Mouse (Mus musculus): Measurements from ENCODE around the gene Rhbdd3.
"Not testable (repeated sequence)": the region's sequence is repeated elsewhere in the genome, so short reads cannot be mapped to it uniquely, and the experiment has no call there.

Gene Rhbdd3

DNA sequence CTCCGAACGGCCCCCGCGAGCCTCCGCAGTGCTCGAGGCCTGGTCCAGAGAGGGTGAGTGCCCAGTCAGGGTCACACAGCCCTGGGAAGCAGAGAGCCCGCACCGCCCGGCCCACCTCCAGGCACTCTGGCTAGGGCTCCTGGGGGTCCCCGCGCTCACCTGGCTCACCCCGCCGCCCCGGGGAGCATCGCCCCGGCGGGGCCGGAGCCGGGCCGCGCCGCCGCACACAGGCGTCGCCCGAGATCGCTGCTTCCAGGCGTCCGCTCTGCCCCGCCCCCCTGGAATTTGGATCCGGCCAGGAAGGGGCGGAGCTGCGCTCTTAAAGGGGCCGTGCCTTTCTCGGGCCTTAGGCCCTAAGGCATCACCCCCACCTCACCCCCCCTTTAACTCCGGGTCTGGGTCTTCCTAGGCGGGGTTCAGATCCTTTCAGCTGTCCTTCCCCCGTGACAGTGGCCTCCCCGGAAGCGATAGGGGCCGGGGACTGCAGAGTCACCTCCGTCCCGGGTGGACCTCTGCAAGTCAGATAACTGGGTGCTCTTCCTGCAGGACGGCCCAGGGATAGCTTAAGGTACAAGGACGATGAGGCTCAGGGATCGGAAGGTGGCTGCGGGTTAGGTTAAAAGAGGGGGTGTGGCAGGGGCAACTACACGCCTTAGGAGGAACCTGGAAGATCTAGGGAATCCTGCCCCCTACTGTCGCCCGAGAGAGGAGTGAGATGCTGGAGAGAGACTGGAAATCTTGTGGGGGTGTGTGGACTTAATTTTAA lies 33.5 kb upstream of the Rhbdd3 start, which contains the start of gene Gas2l1:
Gas2l1 (minus strand) TSS at position 272 of the 766 bp plus-strand sequence.
- peak; percentile 55 to 65 for DNase-seq (ENCODE audit: low spot score in 2 of 2)

DNA sequence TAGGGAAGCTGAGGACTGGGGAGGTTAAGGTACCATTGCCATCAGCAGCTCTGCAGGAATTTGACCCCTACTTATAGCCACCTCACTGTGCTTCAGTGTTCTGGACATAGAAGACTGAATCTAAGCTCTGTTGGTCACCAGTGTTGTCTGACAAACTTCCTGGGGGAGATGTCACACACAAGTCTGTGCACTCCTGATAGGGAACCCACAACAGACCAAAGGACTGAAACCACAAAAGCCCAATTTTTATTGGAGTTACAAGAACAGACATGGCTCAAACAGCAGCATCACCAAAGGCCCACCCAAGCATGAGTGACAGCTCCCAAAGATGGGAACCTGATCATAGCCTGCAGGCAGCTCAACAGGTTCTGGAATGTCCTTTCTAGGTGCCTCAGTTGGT lies 31.7 kb upstream of the Rhbdd3 start:
- DNase-seq (ENCODE audit: low spot score in 2 of 2), result no peak

DNA sequence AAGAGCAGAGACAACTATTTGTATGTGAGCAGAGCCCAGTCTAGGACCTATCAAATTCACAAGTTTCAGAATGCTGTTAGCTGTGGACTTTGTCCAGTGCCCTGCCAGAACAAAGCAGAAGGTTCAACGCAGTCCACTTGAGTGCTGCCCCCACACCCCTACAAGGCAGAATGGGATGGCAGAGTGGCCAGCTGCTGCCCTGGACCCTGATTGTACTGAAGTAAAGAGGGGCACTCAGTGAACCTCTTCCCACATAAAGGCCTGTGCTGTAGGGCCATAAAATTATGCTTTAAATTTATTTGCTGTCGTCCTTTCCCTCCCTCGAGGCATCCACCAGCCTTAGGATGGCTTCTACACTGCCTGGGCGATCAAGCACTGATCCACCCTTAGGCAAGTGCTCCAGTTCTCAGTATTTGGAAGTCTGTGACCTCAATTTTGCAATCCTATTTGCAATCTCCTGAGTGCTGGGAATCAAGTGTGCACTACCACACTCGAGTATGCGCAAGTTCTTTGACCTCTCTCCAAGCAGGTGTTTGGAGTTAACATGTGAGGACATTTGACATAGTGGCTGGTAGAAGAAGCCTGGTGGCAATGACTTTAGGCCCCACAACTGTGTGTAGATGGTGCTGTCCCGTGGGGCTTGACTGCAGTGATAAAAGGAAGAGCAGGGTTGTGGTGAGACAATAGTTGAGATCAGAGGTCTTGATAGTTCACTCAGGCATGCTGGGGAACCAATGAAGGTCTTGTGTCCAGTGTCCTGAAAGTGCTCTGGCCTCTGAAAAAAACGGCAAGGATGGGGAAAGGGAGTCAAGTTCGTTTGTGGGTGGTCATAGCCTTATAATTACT lies 30.4 kb upstream of the Rhbdd3 start:
- DNase-seq (ENCODE audit: low spot score in 2 of 2), result no peak

DNA sequence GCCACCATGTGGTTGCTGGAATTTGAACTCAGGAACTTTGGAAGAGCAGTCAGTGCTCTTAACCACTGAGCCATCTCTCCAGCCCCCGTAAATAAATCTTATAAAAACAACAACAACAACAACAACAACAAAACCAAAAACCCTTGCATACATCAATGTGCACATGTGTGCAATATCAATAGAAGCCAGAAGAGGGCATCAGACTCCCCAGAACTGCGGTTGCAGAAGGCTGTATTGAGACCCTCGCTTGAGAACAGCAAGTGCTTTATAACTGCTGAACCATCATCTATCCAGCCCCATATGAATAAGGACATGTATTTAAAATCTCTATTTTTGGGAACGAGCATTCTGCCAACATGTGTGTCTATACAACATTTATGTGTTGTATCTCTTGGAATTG lies 23.8 kb upstream of the Rhbdd3 start:
- DNase-seq (ENCODE audit: low spot score in 2 of 2), result no peak

DNA sequence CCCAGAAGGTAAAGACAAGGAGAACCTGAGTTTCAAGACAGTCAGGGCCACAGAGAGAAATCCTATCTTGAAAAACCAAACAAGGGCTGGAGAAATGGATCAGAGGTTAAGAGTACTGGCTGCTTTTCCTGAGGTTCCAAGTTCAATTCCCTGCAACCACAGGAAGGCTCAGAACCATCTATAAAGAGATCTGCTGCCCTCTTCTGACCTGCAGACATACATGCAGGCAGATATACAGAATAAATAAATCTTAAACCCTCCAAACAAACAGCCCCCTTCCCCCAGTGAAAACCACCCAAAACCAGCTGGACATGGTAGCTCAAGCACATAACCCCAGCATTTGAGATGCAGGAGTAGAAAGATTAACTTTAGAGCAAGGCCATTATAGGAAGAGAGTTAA lies 23.0 kb upstream of the Rhbdd3 start:
- DNase-seq (ENCODE audit: low spot score in 2 of 2), result no peak

DNA sequence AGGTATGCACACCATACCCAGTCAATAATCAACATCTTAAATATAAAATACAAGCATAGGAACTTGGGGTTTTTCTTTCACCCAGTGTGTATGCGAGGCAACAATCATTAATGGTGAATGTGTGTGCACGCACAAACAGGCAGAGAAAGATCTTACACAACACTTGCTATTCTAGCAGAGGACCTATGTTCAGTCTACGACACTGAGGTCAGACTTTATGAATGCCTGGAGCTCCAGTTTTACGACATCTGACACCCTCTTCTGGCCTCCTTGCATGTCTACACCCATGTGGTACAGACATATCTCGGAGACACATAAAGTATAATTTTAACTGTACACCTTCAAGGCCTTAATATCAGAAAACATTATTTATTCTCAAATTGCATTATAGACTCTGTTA lies 21.9 kb upstream of the Rhbdd3 start:
- DNase-seq (ENCODE audit: low spot score in 2 of 2), result not testable (repeated sequence)

DNA sequence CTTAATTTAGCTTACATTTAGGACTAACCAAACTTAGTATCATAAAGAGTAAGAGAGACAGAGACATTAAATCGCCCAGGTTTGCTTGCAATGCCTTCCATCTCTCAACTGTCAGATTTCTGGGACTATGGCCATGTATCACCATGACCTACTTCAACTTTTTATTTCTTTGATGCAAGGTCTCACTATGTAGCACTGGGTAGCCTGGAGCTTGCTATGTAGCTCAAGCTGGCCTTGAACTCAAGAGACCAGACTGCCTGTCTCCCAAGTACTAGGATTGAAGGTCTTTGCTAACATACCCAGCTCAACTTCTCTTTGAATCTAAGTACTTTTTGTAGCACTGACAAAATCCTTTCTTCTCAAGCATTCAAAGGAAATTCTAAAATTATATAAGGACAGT lies 9.6 kb upstream of the Rhbdd3 start:
- DNase-seq (ENCODE audit: low spot score in 2 of 2), result no peak

DNA sequence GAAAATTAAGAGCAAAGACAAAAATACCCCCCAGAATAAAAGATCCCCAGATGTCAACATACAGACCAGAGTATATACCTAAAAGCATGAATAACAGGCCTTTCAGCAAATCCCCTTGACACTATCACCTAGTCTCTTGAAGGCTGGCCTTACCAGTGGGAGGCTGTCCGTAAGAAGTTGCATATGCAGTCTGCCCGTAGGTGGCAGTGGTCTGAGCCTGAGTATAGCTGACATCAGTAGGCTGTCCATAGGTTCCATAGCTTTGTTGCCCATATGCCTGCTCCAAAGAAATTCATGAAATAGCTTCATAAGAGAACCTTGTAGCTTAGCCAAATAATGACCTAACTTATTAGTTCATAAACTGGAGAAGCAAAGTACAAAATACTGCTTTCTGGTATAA lies 7.0 kb upstream of the Rhbdd3 start:
- DNase-seq (ENCODE audit: low spot score in 2 of 2), result no peak

DNA sequence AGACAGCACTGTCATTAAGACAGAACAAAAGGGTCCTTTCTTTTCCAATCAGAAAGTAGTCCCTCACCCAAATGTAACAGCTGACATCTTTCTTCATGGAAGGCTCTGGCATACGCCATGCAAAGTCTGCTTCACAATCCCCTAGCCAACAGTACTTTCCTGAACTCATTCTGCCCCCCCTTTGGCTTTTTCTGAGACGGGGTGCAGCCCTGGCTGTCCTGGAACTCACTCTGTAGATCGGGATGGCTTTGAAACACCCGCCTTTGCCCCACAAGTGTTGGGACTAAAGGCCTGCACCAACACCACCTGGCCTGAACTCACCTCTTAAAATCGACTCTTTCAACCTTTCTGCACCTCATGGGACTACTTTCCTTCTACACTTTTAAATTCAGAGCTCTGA lies 2.8 kb upstream of the Rhbdd3 start:
- DNase-seq (ENCODE audit: low spot score in 2 of 2), result no peak

DNA sequence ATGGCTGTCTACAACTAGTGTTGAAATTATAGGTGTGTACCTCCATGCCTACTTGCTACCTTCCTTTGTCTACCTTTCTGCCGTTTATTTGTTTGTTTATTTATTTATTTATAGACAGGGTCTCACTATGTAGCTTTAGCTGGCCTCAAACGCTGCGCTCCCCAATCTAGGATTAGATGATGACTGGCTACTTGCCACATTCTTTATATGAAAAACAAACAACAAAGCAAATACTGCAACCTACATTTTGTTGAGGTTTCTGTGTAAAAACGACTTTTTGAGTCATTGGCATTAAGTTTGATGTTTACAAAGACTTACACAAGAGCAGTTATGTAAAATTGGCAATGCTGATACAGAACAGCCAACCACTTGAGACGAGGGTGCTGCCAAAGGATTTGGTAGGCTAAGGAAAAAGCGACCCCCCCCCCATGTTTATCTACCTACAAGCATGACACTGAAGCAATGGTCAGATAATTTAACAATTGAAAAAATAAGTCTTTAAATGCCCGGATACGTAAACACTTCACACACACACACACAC lies 2.2 kb upstream of the Rhbdd3 start:
- DNase-seq (ENCODE audit: low spot score in 2 of 2), result no peak

DNA sequence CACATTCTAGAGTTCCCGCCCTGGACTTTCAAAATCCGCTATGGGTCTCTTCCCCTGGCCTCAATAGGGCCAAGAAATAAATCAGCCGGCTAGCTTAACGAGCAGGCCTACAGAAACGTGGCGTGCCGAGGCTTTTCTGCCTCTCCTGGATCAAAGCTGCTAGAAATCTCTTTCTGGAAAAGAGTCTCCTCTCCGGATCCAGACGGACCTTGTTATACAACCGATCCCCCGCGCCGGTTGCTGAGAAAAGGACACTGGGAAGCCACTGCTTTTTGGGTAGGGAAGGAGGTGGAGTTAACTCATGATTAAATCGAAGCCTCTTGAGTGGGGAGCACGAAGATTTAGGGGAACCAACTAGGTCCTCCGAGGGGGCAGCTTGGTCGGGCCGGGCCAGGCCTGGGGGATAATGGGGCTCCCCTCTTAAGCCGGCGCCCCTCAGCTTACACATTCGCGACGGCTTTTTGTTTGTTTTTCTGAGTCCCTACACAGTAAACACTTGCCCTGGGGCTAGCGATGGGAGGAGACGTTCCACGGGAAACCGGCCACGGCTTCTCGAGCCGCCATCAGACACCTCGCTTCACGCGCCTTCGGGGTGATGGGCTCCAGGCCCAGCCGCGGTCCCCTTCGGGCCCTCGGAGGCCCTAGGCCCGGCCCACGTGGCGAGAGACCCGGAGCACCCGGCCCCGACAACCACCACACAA lies 541 bp upstream of the Rhbdd3 start:
- peak in 1 of 2 experiments; percentile 44 for DNase-seq (ENCODE audit: low spot score in 2 of 2)

DNA sequence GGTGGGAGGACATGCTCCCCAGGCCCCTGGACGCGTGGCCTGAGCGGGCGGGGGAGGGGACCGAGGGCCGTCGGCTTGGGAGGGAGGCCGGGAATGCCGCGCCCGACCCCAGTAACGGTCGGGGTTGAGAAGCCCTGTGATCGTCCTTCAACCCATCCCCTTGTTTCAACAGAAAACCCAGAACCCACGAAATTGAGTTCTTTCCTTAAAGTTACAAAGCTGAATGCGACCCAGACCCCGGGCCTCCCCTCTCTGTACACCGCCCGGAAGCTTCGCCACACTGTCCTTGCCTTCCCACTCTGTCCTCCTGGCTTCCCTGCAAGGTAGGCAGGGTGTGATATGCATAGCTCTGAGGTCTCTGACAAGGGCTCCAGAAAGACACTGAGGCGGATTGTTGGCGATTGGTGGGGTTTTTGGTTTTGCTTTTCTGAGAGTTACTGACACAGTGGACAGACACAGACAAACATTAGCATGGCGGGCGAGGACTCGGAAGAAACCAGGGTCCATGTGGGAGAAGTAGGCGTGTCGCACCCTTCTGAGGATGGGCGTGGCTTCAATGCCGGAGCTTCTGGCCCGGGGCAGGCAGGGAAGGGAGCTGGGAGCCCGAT lies 954 bp downstream of the Rhbdd3 start:
- DNase-seq (ENCODE audit: low spot score in 2 of 2), result peak; percentile 60 to 71

DNA sequence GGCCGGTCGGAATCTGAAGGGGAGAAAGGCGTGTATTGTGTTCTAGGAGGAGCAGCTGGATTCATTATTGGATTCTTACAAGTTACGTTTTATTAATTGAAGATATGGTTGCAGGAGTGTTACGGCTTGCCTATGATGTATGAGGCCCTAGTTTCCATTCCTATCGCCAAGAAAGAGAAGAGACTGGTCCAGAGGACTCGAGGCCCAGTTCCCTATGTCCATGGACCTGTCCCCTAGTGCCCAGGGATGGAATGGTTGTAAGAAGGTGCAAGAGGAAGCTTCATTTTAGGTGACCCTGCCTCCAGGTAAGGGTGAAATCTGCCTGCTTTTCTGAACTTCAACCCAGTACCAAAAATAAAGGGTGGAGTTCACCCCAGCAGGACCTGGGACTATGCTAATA lies 1.6 kb downstream of the Rhbdd3 start:
- DNase-seq (ENCODE audit: low spot score in 2 of 2), result no peak

DNA sequence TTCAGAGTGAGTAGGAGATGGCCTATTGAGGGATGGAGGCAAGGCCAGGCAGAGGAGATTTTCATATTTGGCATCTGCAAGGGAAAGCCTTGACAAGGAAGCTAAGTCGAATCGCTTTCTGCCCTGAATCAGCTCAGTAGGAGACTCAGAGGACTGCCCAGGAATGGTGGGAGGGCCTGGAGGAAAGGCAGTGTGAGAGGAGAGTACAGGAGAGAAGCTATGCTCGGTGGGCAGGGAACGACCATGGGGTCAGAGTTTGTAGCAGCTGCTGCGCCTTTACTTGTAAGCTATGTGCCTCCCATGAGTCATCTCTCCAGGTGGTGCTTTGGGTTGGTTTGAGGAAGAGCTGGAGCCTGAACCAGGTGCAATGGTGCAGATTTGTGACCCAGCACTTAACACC lies 2.1 kb downstream of the Rhbdd3 start:
- no peak for DNase-seq (ENCODE audit: low spot score in 2 of 2)

DNA sequence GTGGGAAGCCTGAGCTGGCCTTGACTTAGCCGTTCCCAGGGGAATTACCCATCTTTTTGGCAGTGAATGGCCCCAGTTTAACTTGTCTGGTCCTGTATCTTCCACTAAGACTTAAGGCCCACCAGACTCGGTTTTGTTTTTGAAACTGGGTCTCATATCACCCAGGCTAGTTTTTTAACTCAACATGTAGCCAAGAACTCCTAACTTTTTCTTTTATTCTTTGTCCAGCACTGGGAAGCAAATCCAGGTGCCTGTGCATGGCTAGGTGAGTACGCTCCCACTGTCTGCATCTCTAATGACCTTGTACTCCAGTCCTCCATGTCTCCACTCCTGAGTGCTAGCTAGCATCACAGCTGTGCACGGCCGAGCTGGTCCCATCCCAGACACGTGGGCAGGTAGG lies 2.9 kb downstream of the Rhbdd3 start:
- no peak for DNase-seq (ENCODE audit: low spot score in 2 of 2)

DNA sequence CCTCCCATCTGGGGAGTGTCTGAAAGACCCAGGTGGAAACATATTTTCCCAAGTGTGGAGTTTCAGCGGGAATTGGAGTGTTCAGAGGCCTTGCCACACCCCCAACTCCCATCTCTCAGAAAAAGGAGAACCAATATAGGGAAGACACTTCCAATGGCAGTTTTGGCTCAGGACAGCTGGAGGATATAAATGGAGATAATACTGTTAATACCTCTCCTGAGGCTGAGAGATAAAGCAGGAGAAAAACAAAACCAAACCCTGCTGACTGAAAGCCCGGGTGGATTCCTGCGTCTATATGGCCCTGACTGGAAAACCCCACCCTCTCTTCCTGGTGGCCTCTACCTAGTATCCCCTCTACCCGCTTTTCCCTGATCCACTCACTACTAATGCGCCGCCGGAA lies 3.7 kb downstream of the Rhbdd3 start:
- no peak for DNase-seq (ENCODE audit: low spot score in 2 of 2)

DNA sequence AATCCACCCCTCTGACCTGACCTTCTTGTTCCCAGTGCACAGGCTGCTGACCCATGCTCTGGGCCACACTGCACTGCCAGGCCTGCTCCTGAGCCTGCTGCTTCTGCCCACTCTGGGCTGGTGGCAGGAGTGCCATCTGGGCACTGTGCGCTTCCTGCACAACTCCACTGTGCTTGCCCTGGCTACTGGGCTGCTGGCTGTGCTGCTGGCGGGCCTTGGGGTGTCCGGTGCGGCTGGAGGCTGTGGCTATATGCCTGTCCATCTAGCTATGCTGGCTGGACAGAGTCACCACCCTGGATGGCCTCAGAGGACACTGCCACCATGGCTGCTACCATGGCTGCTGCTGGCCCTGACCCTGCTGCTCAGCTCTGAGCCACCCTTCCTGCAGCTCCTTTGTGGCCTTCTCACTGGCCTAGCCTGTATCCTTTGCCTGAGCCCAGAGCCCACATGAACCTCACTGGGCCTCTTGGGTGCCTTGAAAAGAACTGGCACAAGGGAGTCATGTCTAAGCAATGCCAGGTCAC lies 5.3 kb downstream of the Rhbdd3 start:
- DNase-seq (ENCODE audit: low spot score in 2 of 2), result no peak

DNA sequence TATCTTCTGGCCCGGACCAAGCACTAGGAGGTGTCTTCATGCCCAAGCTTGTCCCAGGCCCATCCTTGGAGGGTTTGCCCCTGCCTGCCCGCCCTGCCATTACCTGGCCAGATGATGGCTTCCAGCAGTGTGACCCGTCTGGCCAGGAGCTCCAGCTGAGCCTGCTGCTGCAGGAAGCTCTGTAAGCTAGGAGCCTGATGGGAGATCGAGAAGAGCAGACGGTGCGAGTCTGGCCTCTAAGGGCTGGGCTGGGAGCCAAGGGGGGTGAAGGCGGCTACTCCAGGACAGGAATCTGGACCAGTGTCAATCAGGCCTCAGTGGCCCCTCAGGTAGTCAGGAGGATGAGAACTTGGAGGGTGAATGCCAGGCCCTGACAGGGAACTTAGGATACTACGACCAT lies 10.7 kb downstream of the Rhbdd3 start:
- DNase-seq (ENCODE audit: low spot score in 2 of 2), result no peak

DNA sequence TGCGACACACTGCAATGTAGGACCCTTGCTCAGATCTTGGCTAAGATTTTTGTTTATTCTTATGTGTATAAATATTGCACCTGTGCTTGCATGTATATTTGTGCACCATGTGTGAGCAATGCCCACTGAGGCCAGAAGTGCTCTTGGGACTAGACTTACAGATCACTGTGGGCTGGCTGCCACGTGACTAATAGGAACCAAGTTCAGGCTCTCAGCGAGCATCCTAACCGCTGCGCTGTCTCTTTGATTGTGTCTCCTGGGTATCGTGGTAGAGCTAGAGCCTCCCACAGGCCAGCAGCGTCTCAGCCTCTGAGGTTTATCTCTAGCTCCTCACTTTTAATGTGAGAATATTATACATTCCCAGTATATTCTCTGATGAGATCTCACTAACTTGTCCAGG lies 14.9 kb downstream of the Rhbdd3 start:
- DNase-seq (ENCODE audit: low spot score in 2 of 2), result no peak

DNA sequence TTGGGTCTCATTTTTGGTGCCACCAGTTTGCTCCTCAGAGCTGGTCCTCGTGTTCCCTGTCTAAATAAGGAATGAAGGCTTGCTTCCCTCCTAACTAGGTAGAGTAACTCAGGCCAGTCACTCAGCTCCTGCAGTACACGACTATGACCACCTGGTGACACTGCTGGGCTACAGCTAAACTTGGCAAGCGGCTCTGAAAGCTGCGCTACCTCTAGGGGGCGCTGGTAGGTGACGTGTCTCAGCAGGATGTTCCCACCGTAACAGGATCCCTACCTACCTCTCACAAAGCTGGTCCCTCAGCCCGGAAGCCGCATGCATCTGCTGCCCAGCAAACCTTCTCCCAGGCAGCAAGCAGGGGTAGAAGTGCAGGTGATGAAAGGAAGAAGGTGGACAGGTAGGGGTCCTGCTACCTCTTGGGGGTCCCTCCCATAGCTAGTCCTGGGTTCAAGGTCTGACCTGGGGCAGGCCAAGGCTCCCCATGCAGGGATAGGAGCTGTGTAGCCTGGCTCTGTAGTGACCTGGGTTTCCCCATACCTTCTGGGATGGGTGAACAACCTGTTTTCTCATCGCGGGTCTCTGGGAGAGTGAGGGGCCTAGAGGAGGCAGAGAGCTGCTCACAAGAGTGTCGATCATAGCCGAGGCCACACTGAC lies 16.3 kb downstream of the Rhbdd3 start:
- DNase-seq (ENCODE audit: low spot score in 2 of 2), result peak; percentile 76 to 88

DNA sequence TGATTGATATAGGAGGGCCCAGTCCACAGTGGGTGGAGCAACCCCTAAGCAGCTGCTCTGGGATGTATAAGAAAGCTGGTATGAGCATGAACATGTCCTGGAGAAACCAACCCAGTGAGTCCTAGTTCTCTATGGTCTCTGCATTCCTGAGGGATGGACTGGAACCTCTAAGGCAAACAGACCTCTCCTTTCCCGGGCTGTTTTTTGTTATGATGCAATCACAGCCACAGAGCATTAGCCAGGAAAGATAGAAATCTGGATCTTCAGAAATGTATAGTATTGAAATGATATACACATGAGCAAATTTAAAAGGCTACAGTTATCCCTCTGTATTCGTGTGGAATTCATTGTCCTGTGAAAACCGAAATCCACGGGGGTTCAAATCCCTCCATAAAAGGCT lies 27.0 kb downstream of the Rhbdd3 start:
- DNase-seq (ENCODE audit: low spot score in 2 of 2), result no peak
